Mouse (Mus musculus): Measurements from ENCODE around the gene Mmp24.
"Not testable (repeated sequence)": the region's sequence is repeated elsewhere in the genome, so short reads cannot be mapped to it uniquely, and the experiment has no call there.

Gene Mmp24

GRCm38 (mm10) chr2:155774927-155775684 lies at the start of gene Mmp24:
TSS of gene Mmp24 (plus strand) at chr2:155775342.
- DNase-seq, result no peak

- DNase-seq, result no peak
Measured at GRCm38 (mm10) chr2:155726302-155726701, 48.8 kb upstream of the Mmp24 start.

GRCm38 (mm10) chr2:155727764-155728395 lies 47.3 kb upstream of the Mmp24 start:
- DNase-seq, result no peak

- DNase-seq, result peak; percentile 11
Measured at GRCm38 (mm10) chr2:155728742-155729141, 46.4 kb upstream of the Mmp24 start.

- DNase-seq, result peak; percentile 93
Measured at GRCm38 (mm10) chr2:155729158-155729645, 45.9 kb upstream of the Mmp24 start, which contains the start of gene Edem2. TSS of gene Edem2 (minus strand) at chr2:155729475.

- DNase-seq, result no peak
Measured at GRCm38 (mm10) chr2:155735080-155735479, 40.1 kb upstream of the Mmp24 start.

- not testable (repeated sequence) for DNase-seq
Measured at GRCm38 (mm10) chr2:155735766-155736165, 39.4 kb upstream of the Mmp24 start, which contains the start of gene Gm17581. TSS of gene Gm17581 (minus strand) at chr2:155735866.

GRCm38 (mm10) chr2:155736936-155737335 lies 38.2 kb upstream of the Mmp24 start:
- no peak for DNase-seq

GRCm38 (mm10) chr2:155737803-155738202 lies 37.3 kb upstream of the Mmp24 start:
- DNase-seq, result no peak

- no peak for DNase-seq
Measured at GRCm38 (mm10) chr2:155742211-155742610, 32.9 kb upstream of the Mmp24 start.

GRCm38 (mm10) chr2:155742931-155743337 lies 32.2 kb upstream of the Mmp24 start:
- peak; percentile 69 for DNase-seq

GRCm38 (mm10) chr2:155743351-155743750 lies 31.8 kb upstream of the Mmp24 start:
- DNase-seq, result no peak

- no peak for DNase-seq
Measured at GRCm38 (mm10) chr2:155745487-155745886, 29.7 kb upstream of the Mmp24 start.

GRCm38 (mm10) chr2:155749394-155749793 lies 25.7 kb upstream of the Mmp24 start:
- no peak for DNase-seq

- DNase-seq, result peak; percentile 55
Measured at GRCm38 (mm10) chr2:155751014-155751786, 23.9 kb upstream of the Mmp24 start, which contains the start of gene Procr. TSS of gene Procr (plus strand) at chr2:155751117.

- peak; percentile 60 for DNase-seq
Measured at GRCm38 (mm10) chr2:155755746-155756145, 19.4 kb upstream of the Mmp24 start.

GRCm38 (mm10) chr2:155756855-155757566 lies 18.1 kb upstream of the Mmp24 start:
- no peak for DNase-seq

GRCm38 (mm10) chr2:155764679-155765418 lies 10.3 kb upstream of the Mmp24 start:
- DNase-seq, result peak; percentile 64

- no peak for DNase-seq
Measured at GRCm38 (mm10) chr2:155773664-155774063, 1.5 kb upstream of the Mmp24 start.

GRCm38 (mm10) chr2:155774261-155774926 lies 748 bp upstream of the Mmp24 start:
- no peak for DNase-seq

GRCm38 (mm10) chr2:155775685-155776263 lies 632 bp downstream of the Mmp24 start:
- DNase-seq, result peak; percentile 27

Measured in kidney, adult 9 months (tissue).